Mouse (Mus musculus): ENCODE measurements around the gene Cfap65.
A peak's percentile ranks its signal among the peaks of the same experiment; 100 is the strongest.

DNA sequence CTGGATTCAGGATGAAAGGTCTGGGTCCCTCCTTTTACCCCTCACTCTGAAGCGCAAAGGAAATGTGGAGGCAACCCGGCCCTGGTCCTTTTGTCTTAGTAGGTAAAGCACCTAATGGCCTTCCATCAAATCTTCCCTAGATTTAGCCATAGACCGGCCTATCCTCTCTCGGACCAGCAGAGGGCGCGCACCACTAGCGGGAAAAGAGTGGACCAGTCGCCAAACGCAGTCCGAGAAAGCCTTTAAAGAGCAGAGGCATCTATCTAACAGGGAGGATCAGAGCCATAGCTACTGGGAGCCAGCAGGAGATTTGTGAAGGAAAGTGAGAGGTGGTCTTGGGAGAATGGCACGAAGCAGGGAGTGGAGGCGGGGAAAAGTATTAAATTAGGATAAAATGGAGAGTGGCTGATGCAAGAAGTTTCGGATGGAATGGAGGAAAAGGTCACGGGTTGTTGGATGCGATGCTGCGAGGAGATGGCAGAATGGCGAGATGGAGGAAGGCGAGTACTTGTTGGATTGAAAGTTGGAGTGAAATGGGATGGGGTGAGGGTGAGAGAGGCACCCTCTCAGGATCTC, 54.5 kb downstream of the Cfap65 start:
- TF ChIP-seq CTCF (IDR thresholded peaks at IDR 0.05; ENCODE audit: insufficient read depth, low read length) (peak; percentile 83), POLR2A (IDR thresholded peaks at IDR 0.05; ENCODE audit: borderline replicate concordance, extremely low read depth, low read depth, low read length) (no peak)

Data from lung, adult 2 months (tissue).